Mouse (Mus musculus): ENCODE measurements around the gene Fam122b. TPM values are rescaled to one million over a fixed set of nuclear protein-coding genes. Genes with fewer than 3 reads are reported as not detected.

The Fam122b gene
- polyA plus RNA-seq, 2 experiments: 15.3 to 19.9 TPM

DNA sequence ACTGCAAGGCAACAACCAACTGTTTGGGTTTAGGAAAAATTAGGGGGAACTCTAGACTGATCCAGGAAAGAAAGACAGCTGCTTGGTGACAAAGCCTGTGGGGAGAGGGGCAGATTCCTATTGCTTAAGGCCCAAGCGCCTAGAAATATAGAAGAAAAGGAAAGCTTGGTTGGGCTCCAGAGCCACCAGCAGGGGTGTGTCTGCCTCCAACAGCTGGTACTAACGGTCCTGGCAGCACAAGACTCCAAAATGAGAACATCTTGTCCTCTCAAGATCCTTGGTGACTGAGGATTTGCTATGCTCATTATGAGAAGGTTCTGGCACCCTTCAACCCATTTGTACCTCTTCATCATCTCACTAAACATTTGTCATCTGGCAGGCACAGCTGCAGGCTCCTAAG, 55.8 kb downstream of the Fam122b start:
- ATAC-seq (ENCODE audit: low FRiP score, low read depth): peak; percentile 60; the same call in 1 of the 2 replicates
- no peak overlapping the region for H3K9ac ChIP-seq (ENCODE audit: low read depth, low read length, severe bottlenecking)
- WGBS: 61% methylated on average over 2 of the region's 2 CpGs
- H3K36me3 ChIP-seq (ENCODE audit: control insufficient read depth, insufficient read depth, low read length): no peaks in the 10 kb centered on the region
- H3K27ac ChIP-seq (replicated peaks; ENCODE audit: low read depth, low read length): no peak overlapping the region
- no peak overlapping the region for H3K4me2 ChIP-seq (replicated peaks; ENCODE audit: low read depth, low read length, severe bottlenecking)
- H3K4me3 ChIP-seq (replicated peaks; ENCODE audit: low read length): no peak overlapping the region
- H3K9me3 ChIP-seq (ENCODE audit: control insufficient read depth, low read length): no peaks in the 10 kb centered on the region
- peak; percentile 51 for DNase-seq (ENCODE audit: low spot score)
- no peak for TF ChIP-seq POLR2A (IDR thresholded peaks at IDR 0.05; ENCODE audit: borderline replicate concordance, extremely low read depth, insufficient read depth, insufficient read length)
- no peaks in the 10 kb centered on the region for H3K27me3 ChIP-seq (ENCODE audit: control insufficient read depth, insufficient read depth, low read length)
- H3K4me1 ChIP-seq (ENCODE audit: control insufficient read depth, insufficient read depth, low read length): peaks cover 13% of the 10 kb centered on the region

GRCm38 (mm10) chrX:53212485-53212884, 57.1 kb downstream of the Fam122b start:
- peaks cover 15% of the 10 kb centered on the region for H3K4me1 ChIP-seq (ENCODE audit: control insufficient read depth, insufficient read depth, low read length)
- 49% methylated on average over 9 of the region's 9 CpGs for WGBS
- ATAC-seq (ENCODE audit: low FRiP score, low read depth): no peak

GRCm38 (mm10) chrX:53211756-53212483, 57.7 kb downstream of the Fam122b start:
- 43% methylated on average over 7 of the region's 7 CpGs for WGBS

More at GRCm38 (mm10) chrX:53212485-53212884, 57.1 kb downstream of the Fam122b start:
- DNase-seq (ENCODE audit: low spot score): no peak
- Histone ChIP-seq H3K9me3 (ENCODE audit: control insufficient read depth, low read length) (no peaks in the 10 kb centered on the region), H3K4me2 (replicated peaks; ENCODE audit: low read depth, low read length, severe bottlenecking) (no peak overlapping the region), H3K9ac (ENCODE audit: low read depth, low read length, severe bottlenecking) (no peak overlapping the region), H3K36me3 (ENCODE audit: control insufficient read depth, insufficient read depth, low read length) (no peaks in the 10 kb centered on the region), H3K27me3 (ENCODE audit: control insufficient read depth, insufficient read depth, low read length) (no peaks in the 10 kb centered on the region), H3K27ac (replicated peaks; ENCODE audit: low read depth, low read length) (peak overlapping the region; percentile 58), H3K4me3 (replicated peaks; ENCODE audit: low read length) (no peak overlapping the region)
- no peak for TF ChIP-seq POLR2A (IDR thresholded peaks at IDR 0.05; ENCODE audit: borderline replicate concordance, extremely low read depth, insufficient read depth, insufficient read length)

GRCm38 (mm10) chrX:53209431-53209830, 60.2 kb downstream of the Fam122b start:
- H3K27ac ChIP-seq (replicated peaks; ENCODE audit: low read depth, low read length): no peak overlapping the region
- no peak for ATAC-seq (ENCODE audit: low FRiP score, low read depth)
- 65% methylated on average over 7 of the region's 7 CpGs for WGBS

More at GRCm38 (mm10) chrX:53211756-53212483, 57.7 kb downstream of the Fam122b start:
- DNase-seq (ENCODE audit: low spot score): peak; percentile 82
- no peaks in the 10 kb centered on the region for H3K36me3 ChIP-seq (ENCODE audit: control insufficient read depth, insufficient read depth, low read length)
- no peak overlapping the region for H3K4me2 ChIP-seq (replicated peaks; ENCODE audit: low read depth, low read length, severe bottlenecking)
- no peak for TF ChIP-seq POLR2A (IDR thresholded peaks at IDR 0.05; ENCODE audit: borderline replicate concordance, extremely low read depth, insufficient read depth, insufficient read length)
- no peak overlapping the region for H3K9ac ChIP-seq (ENCODE audit: low read depth, low read length, severe bottlenecking)
- peak; percentile 90 for ATAC-seq (ENCODE audit: low FRiP score, low read depth)
- H3K27me3 ChIP-seq (ENCODE audit: control insufficient read depth, insufficient read depth, low read length): no peaks in the 10 kb centered on the region
- peaks cover 15% of the 10 kb centered on the region for H3K4me1 ChIP-seq (ENCODE audit: control insufficient read depth, insufficient read depth, low read length)
- H3K27ac ChIP-seq (replicated peaks; ENCODE audit: low read depth, low read length): peak overlapping the region; percentile 79
- H3K9me3 ChIP-seq (ENCODE audit: control insufficient read depth, low read length): no peaks in the 10 kb centered on the region
- no peak overlapping the region for H3K4me3 ChIP-seq (replicated peaks; ENCODE audit: low read length)

GRCm38 (mm10) chrX:53204690-53205311, 64.8 kb downstream of the Fam122b start:
- Histone ChIP-seq H3K9me3 (ENCODE audit: control insufficient read depth, low read length) (no peaks in the 10 kb centered on the region), H3K4me3 (replicated peaks; ENCODE audit: low read length) (no peak overlapping the region), H3K9ac (ENCODE audit: low read depth, low read length, severe bottlenecking) (no peak overlapping the region), H3K36me3 (ENCODE audit: control insufficient read depth, insufficient read depth, low read length) (no peaks in the 10 kb centered on the region), H3K27ac (replicated peaks; ENCODE audit: low read depth, low read length) (no peak overlapping the region), H3K4me1 (ENCODE audit: control insufficient read depth, insufficient read depth, low read length) (0 out of 2 replicates have a peak, but pooled peaks cover 4% of the 10 kb centered on the region), H3K27me3 (ENCODE audit: control insufficient read depth, insufficient read depth, low read length) (no peaks in the 10 kb centered on the region), H3K4me2 (replicated peaks; ENCODE audit: low read depth, low read length, severe bottlenecking) (no peak overlapping the region)
- ATAC-seq (ENCODE audit: low FRiP score, low read depth): no peak
- WGBS: 40% methylated on average over 3 of the region's 3 CpGs
- TF ChIP-seq POLR2A (IDR thresholded peaks at IDR 0.05; ENCODE audit: borderline replicate concordance, extremely low read depth, insufficient read depth, insufficient read length): no peak
- DNase-seq (ENCODE audit: low spot score): no peak

More at GRCm38 (mm10) chrX:53209431-53209830, 60.2 kb downstream of the Fam122b start:
- H3K36me3 ChIP-seq (ENCODE audit: control insufficient read depth, insufficient read depth, low read length): no peaks in the 10 kb centered on the region
- no peaks in the 10 kb centered on the region for H3K27me3 ChIP-seq (ENCODE audit: control insufficient read depth, insufficient read depth, low read length)
- no peak overlapping the region for H3K9ac ChIP-seq (ENCODE audit: low read depth, low read length, severe bottlenecking)
- no peaks in the 10 kb centered on the region for H3K9me3 ChIP-seq (ENCODE audit: control insufficient read depth, low read length)
- H3K4me3 ChIP-seq (replicated peaks; ENCODE audit: low read length): no peak overlapping the region
- no peak for DNase-seq (ENCODE audit: low spot score)
- H3K4me1 ChIP-seq (ENCODE audit: control insufficient read depth, insufficient read depth, low read length): 0 out of 2 replicates have a peak, but pooled peaks cover 9% of the 10 kb centered on the region
- H3K4me2 ChIP-seq (replicated peaks; ENCODE audit: low read depth, low read length, severe bottlenecking): no peak overlapping the region
- TF ChIP-seq POLR2A (IDR thresholded peaks at IDR 0.05; ENCODE audit: borderline replicate concordance, extremely low read depth, insufficient read depth, insufficient read length): no peak

Data from limb, embryonic 14.5 days (tissue).